ENCODE assay signal across 23 mouse cellular contexts in the genomic region with DNA sequence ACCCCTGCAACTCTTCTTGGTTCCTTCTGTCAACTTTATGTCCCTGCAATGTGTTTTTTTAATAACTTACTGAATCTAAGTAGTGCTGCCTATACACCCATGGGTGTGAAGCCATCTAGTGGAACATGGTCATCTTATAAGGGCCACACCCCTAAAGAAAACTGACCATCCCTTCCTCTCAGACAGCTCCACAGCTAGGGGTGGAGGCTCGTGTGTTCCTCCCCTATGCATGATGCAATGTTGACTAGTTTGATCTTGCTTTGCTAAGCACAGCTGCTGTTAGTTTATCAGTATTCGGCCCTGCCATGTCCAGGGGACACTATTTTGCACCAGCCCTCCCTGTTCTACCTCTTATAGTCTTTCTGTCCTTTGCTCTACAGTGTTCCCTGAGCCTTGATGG.
A peak's percentile ranks its signal among the peaks of the same experiment; 100 is the strongest.
DNase-seq lines count a peak whose midpoint lies in the region; ATAC-seq lines count a peak whose summit lies in the region.
"Had no signal": no experiment of that assay in that cellular context is flagged by ENCODE, and none has a peak within 500 bp of the region (broad histone marks: within the 10 kb centered on the region; RNA-seq: fewer than 3 reads in every experiment).

No protein-coding gene starts in this region.

- DNase-seq in liver, embryonic 11.5 days (ENCODE audit: low spot score): no peak
- no peak for DNase-seq in liver
- no peak for DNase-seq in MN1 (ENCODE audit: low spot score)
- no peak for DNase-seq in embryo, embryonic 11 days
- DNase-seq in retina, embryonic 14.5 days (ENCODE audit: low spot score): no peak
- DNase-seq: adrenal gland, postnatal 14 days; cerebellum, adult 8-10 months; cerebellum, postnatal 36 days; gastrocnemius, postnatal 36 days; heart, postnatal 10 days; kidney, adult 2 months; kidney, postnatal 14 days; lung, adult 18-20 months; lung, postnatal 10 days; thymus, postnatal 36 days had no signal

- no peaks in the 10 kb centered on the region for H3K36me3 ChIP-seq in liver, embryonic 11.5 days (ENCODE audit: control insufficient read depth, insufficient read depth, low read length)
- no peaks in the 10 kb centered on the region for H3K36me3 ChIP-seq in liver, embryonic 12.5 days
- H3K36me3 ChIP-seq: heart, embryonic 10.5 days; hindbrain, embryonic 12.5 days; midbrain, embryonic 12.5 days; neural tube, embryonic 12.5 days had no signal

- no peak overlapping the region for H3K9ac ChIP-seq in liver, embryonic 11.5 days (ENCODE audit: low read depth, low read length)
- no peak overlapping the region for H3K9ac ChIP-seq in liver, embryonic 12.5 days
- H3K9ac ChIP-seq: hindbrain, embryonic 12.5 days; midbrain, embryonic 12.5 days; neural tube, embryonic 12.5 days had no signal

- no peak overlapping the region for H3K4me3 ChIP-seq in liver, embryonic 11.5 days (ENCODE audit: low read depth, low read length)
- H3K4me3 ChIP-seq in liver, embryonic 12.5 days: no peak overlapping the region
- H3K4me3 ChIP-seq: heart, embryonic 10.5 days; hindbrain, embryonic 12.5 days; layer of hippocampus, adult 2 months; midbrain, embryonic 12.5 days; neural tube, embryonic 12.5 days had no signal

- ATAC-seq in liver, embryonic 11.5 days (replicated peaks; ENCODE audit: low FRiP score): peak; percentile 57; the same call in 1 of the 2 replicates
- peak; percentile 62 for ATAC-seq in liver, embryonic 12.5 days
- peak; percentile 77 for ATAC-seq in megakaryocyte, adult 5-6 weeks (ENCODE audit: poor library complexity, severe bottlenecking)
- ATAC-seq: forebrain, embryonic 16.5 days had no signal

- no peaks in the 10 kb centered on the region for H3K4me1 ChIP-seq in liver, embryonic 11.5 days (replicated peaks; ENCODE audit: control insufficient read depth, insufficient read depth, low read length)
- peaks cover 10% of the 10 kb centered on the region; the same call in 1 of the 2 replicates for H3K4me1 ChIP-seq in liver, embryonic 12.5 days
- H3K4me1 ChIP-seq: heart, embryonic 10.5 days; hindbrain, embryonic 12.5 days; midbrain, embryonic 12.5 days; neural tube, embryonic 12.5 days had no signal

- no peak overlapping the region for H3K4me2 ChIP-seq in liver, embryonic 11.5 days
- H3K4me2 ChIP-seq in liver, embryonic 12.5 days: no peak overlapping the region
- H3K4me2 ChIP-seq: hindbrain, embryonic 12.5 days; midbrain, embryonic 12.5 days; neural tube, embryonic 12.5 days had no signal

- H3K27ac ChIP-seq in liver, embryonic 11.5 days (ENCODE audit: low read depth, low read length): no peak overlapping the region
- H3K27ac ChIP-seq in liver, embryonic 12.5 days: no peak overlapping the region
- H3K27ac ChIP-seq: heart, embryonic 10.5 days; hindbrain, embryonic 12.5 days; layer of hippocampus, adult 2 months; midbrain, embryonic 12.5 days; neural tube, embryonic 12.5 days had no signal

- H3K9me3 ChIP-seq in liver, embryonic 11.5 days (ENCODE audit: control insufficient read depth, low read length): no peaks in the 10 kb centered on the region
- H3K9me3 ChIP-seq in liver, embryonic 12.5 days (replicated peaks): no peaks in the 10 kb centered on the region
- H3K9me3 ChIP-seq: heart, embryonic 10.5 days; hindbrain, embryonic 12.5 days; midbrain, embryonic 12.5 days; neural tube, embryonic 12.5 days had no signal

- 57% methylated on average over 2 of the region's 2 CpGs for WGBS in liver, embryonic 11.5 days
- 40% methylated on average over 2 of the region's 2 CpGs for WGBS in liver, embryonic 12.5 days (ENCODE audit: insufficient replicate concordance)

- no peaks in the 10 kb centered on the region for H3K27me3 ChIP-seq in liver, embryonic 11.5 days (replicated peaks; ENCODE audit: control insufficient read depth, insufficient read depth, low read length)
- H3K27me3 ChIP-seq in liver, embryonic 12.5 days (replicated peaks): no peaks in the 10 kb centered on the region
- H3K27me3 ChIP-seq: hindbrain, embryonic 12.5 days; midbrain, embryonic 12.5 days; neural tube, embryonic 12.5 days had no signal
